Mouse (Mus musculus): ENCODE data around the gene Cox19. TPM values are rescaled to one million over a fixed set of nuclear protein-coding genes. Genes with fewer than 3 reads are reported as not detected.

Cox19 gene
- polyA plus RNA-seq, 2 experiments, result 77.8 to 108 TPM

DNA sequence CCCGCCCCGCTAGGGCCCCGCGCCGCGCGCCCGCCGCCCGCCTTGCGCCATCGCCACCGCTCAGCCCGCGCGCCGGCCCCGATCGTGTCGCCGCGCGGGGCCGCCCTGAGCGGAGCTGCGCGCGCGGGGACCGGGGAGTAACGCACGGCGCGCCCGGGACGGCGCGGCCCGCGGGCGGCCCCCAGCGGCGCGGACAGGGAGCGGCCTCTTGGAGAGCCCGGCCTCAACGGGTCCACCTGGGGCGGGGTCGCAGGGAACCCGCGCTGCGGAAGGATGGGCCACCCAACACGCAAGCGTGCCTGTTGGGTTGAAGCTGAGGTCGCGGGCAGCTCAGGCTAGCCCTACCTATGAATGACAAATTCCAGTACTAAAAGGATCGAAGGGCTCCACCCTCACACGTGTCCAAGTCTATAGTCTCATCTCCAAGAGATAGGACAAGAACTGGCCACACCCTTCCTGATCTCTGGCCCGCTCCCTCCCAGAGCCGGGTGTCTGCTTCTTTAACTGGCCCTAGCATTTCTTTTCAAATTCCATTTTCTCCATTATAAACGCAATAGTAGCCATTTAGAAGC is 25.7 kb downstream of the Cox19 start, which contains the start of gene Adap1:
Adap1 (minus strand) TSS at position 228 of the 572 bp plus-strand sequence.
- Histone ChIP-seq H3K9me3 (ENCODE audit: control insufficient read depth, low read length) (no peaks in the 10 kb centered on the region), H3K27me3 (ENCODE audit: control insufficient read depth, insufficient read depth, low read length) (peaks cover 32% of the 10 kb centered on the region), H3K27ac (replicated peaks; ENCODE audit: low read depth, low read length) (no peak within 1 kb of the TSS), H3K4me2 (replicated peaks; ENCODE audit: low read depth, low read length, severe bottlenecking) (peak within 1 kb of the TSS; percentile 94), H3K36me3 (ENCODE audit: control insufficient read depth, insufficient read depth, low read length) (no peaks in the 10 kb centered on the region), H3K4me3 (replicated peaks; ENCODE audit: low read length) (peak within 1 kb of the TSS; percentile 50), H3K9ac (ENCODE audit: low read depth, low read length, severe bottlenecking) (peak within 1 kb of the TSS; percentile 47), H3K4me1 (ENCODE audit: control insufficient read depth, insufficient read depth, low read length) (peaks cover 4% of the 10 kb centered on the region; the same call in 1 of the 2 replicates)
- no peak for TF ChIP-seq POLR2A (IDR thresholded peaks at IDR 0.05; ENCODE audit: borderline replicate concordance, extremely low read depth, insufficient read depth, insufficient read length)
- no peak for DNase-seq (ENCODE audit: low spot score)
- WGBS, result 4% methylated on average over 44 of the region's 61 CpGs
- peak; percentile 83 for ATAC-seq (ENCODE audit: low FRiP score, low read depth)

DNA sequence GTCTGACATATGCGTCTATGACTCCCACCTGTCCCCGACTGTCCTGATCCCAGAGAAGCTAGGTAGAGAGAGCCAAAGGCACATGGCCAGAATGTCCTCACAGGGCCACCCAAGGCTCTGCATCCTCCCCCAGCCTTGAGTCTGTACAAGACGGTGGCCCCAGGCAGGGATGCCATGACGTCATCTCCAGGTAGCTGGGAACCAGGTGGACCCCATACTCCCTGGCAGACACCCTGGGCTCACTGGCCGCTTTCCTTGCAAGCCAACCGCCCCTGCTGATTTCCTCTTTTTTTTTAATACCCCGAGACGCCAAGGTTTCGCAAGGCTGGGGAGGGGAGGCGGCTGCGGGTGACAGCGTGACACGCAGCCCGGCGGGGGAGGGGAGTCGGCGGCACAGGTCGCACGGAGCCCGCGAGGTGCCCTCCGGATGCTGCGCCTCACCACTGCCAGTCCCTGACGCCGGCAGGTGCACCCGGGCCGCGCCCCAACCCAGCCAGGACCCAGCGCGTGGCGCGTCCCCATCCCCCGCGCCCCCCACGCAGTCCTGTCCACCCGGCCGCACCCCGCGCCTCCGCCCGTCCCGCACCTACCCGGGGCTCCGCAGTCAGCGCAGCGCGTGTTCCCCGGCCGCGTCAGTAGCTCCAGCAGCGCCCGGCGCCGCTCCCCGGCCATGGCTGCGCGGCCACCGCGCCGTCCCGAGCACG is 26.4 kb downstream of the Cox19 start:
- Histone ChIP-seq H3K27me3 (ENCODE audit: control insufficient read depth, insufficient read depth, low read length) (peaks cover 32% of the 10 kb centered on the region), H3K9me3 (ENCODE audit: control insufficient read depth, low read length) (no peaks in the 10 kb centered on the region), H3K9ac (ENCODE audit: low read depth, low read length, severe bottlenecking) (peak overlapping the region; percentile 47), H3K4me1 (ENCODE audit: control insufficient read depth, insufficient read depth, low read length) (peaks cover 4% of the 10 kb centered on the region; the same call in 1 of the 2 replicates), H3K4me3 (replicated peaks; ENCODE audit: low read length) (peak overlapping the region; percentile 50), H3K36me3 (ENCODE audit: control insufficient read depth, insufficient read depth, low read length) (no peaks in the 10 kb centered on the region), H3K4me2 (replicated peaks; ENCODE audit: low read depth, low read length, severe bottlenecking) (peak overlapping the region; percentile 94), H3K27ac (replicated peaks; ENCODE audit: low read depth, low read length) (no peak overlapping the region)
- no peak for TF ChIP-seq POLR2A (IDR thresholded peaks at IDR 0.05; ENCODE audit: borderline replicate concordance, extremely low read depth, insufficient read depth, insufficient read length)
- WGBS, result 3% methylated on average over 45 of the region's 62 CpGs
- ATAC-seq (ENCODE audit: low FRiP score, low read depth), result peak; percentile 17; the same call in 1 of the 2 replicates
- DNase-seq (ENCODE audit: low spot score), result no peak

DNA sequence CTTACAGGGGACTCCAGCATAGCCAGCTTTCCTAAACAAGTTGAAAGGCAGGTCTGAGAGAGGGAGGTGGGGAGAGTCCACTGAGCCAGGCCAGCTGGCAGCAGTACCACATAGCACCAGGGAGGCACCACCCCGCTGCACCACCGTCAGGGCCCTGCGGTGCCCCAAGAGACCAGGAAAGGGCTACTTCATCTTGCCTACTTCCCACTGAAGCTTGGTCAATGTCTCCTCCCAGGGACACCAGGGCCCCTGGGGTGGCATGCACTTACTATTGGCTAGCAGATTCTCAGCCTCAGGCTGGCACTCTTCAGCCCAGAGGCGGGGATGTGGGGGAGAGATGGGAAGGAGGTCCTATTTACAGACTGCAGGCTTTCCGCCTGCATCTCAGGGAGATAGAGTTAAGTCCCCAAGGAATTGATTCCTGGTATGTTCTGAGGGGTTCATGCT is 27.1 kb downstream of the Cox19 start:
- DNase-seq (ENCODE audit: low spot score), result no peak
- no peak for TF ChIP-seq POLR2A (IDR thresholded peaks at IDR 0.05; ENCODE audit: borderline replicate concordance, extremely low read depth, insufficient read depth, insufficient read length)
- no peaks in the 10 kb centered on the region for H3K36me3 ChIP-seq (ENCODE audit: control insufficient read depth, insufficient read depth, low read length)
- 61% methylated on average over 5 of the region's 5 CpGs for WGBS
- H3K9ac ChIP-seq (ENCODE audit: low read depth, low read length, severe bottlenecking), result no peak overlapping the region
- H3K27me3 ChIP-seq (ENCODE audit: control insufficient read depth, insufficient read depth, low read length), result peaks cover 32% of the 10 kb centered on the region
- H3K4me1 ChIP-seq (ENCODE audit: control insufficient read depth, insufficient read depth, low read length), result peaks cover 4% of the 10 kb centered on the region; the same call in 1 of the 2 replicates
- H3K27ac ChIP-seq (replicated peaks; ENCODE audit: low read depth, low read length), result no peak overlapping the region
- H3K4me2 ChIP-seq (replicated peaks; ENCODE audit: low read depth, low read length, severe bottlenecking), result no peak overlapping the region
- ATAC-seq (ENCODE audit: low FRiP score, low read depth), result no peak
- H3K4me3 ChIP-seq (replicated peaks; ENCODE audit: low read length), result no peak overlapping the region
- H3K9me3 ChIP-seq (ENCODE audit: control insufficient read depth, low read length), result no peaks in the 10 kb centered on the region

DNA sequence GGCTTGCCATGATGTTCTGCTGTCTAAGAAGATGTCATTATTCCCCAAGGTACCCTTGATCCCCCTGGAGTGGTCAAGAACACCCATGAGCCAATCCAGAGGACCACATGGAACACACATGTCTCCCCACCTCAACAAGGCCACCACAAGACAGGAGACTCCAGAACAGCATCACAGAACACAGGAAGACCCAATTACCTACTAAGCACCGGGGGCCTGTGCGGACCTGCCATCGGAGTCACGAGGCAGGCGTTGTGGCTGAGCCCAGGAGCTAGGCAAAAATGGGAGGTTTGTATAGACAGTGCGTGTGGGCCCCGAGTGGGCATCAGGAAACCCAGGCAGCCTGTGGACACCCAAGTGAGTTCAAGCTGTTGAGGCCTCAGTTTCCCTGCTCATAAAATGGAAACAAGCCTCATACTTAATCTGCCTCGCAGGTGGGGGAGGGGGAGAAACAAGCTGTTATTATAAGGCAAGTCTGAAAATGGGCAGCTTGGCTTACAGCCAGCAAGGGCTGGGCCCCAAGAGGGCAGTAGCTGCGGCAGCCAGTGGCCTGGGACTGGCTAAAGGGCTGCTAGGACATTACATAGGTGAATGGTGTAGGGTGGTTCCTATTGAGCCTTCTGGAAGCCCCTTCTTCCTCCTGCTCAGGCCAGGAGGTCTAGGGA is 27.8 kb downstream of the Cox19 start:
- Histone ChIP-seq H3K4me2 (replicated peaks; ENCODE audit: low read depth, low read length, severe bottlenecking) (no peak overlapping the region), H3K4me1 (ENCODE audit: control insufficient read depth, insufficient read depth, low read length) (peaks cover 4% of the 10 kb centered on the region; the same call in 1 of the 2 replicates), H3K27me3 (ENCODE audit: control insufficient read depth, insufficient read depth, low read length) (peaks cover 32% of the 10 kb centered on the region), H3K9ac (ENCODE audit: low read depth, low read length, severe bottlenecking) (no peak overlapping the region), H3K4me3 (replicated peaks; ENCODE audit: low read length) (no peak overlapping the region), H3K9me3 (ENCODE audit: control insufficient read depth, low read length) (no peaks in the 10 kb centered on the region), H3K36me3 (ENCODE audit: control insufficient read depth, insufficient read depth, low read length) (no peaks in the 10 kb centered on the region), H3K27ac (replicated peaks; ENCODE audit: low read depth, low read length) (no peak overlapping the region)
- ATAC-seq (ENCODE audit: low FRiP score, low read depth), result no peak
- no peak for DNase-seq (ENCODE audit: low spot score)
- TF ChIP-seq POLR2A (IDR thresholded peaks at IDR 0.05; ENCODE audit: borderline replicate concordance, extremely low read depth, insufficient read depth, insufficient read length), result no peak
- 63% methylated on average over 9 of the region's 9 CpGs for WGBS

DNA sequence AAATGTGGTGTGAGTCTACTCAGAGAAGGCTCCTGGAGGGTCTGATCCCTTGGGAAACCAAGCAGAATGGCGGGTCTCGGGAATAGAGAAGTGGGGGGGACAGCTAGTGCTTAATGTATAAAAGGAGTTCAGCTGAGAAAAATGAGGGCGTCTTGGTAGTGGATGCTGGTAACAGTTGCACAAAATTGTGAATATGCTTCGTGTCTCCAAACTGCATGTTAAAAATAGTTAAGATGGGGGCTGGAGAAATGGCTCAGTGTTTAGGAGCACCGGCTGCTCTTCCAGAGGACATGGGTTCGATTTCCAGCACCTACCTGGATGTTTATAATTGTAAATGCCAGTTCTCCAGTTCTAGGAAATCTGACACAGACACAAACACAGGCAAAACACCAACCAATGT is 29.9 kb downstream of the Cox19 start:
- no peak overlapping the region for H3K4me2 ChIP-seq (replicated peaks; ENCODE audit: low read depth, low read length, severe bottlenecking)

More for the DNA sequence above, 29.9 kb downstream of the Cox19 start:
- no peak for ATAC-seq (ENCODE audit: low FRiP score, low read depth)
- no peak for TF ChIP-seq POLR2A (IDR thresholded peaks at IDR 0.05; ENCODE audit: borderline replicate concordance, extremely low read depth, insufficient read depth, insufficient read length)
- Histone ChIP-seq H3K27ac (replicated peaks; ENCODE audit: low read depth, low read length) (no peak overlapping the region), H3K36me3 (ENCODE audit: control insufficient read depth, insufficient read depth, low read length) (no peaks in the 10 kb centered on the region), H3K4me3 (replicated peaks; ENCODE audit: low read length) (no peak overlapping the region), H3K9ac (ENCODE audit: low read depth, low read length, severe bottlenecking) (no peak overlapping the region), H3K27me3 (ENCODE audit: control insufficient read depth, insufficient read depth, low read length) (peaks cover 30% of the 10 kb centered on the region), H3K4me1 (ENCODE audit: control insufficient read depth, insufficient read depth, low read length) (peaks cover 4% of the 10 kb centered on the region; the same call in 1 of the 2 replicates), H3K9me3 (ENCODE audit: control insufficient read depth, low read length) (no peaks in the 10 kb centered on the region)
- 82% methylated on average over 6 of the region's 6 CpGs for WGBS
- DNase-seq (ENCODE audit: low spot score), result no peak

Measured in limb, embryonic 14.5 days (tissue).